Mouse (Mus musculus) liver, embryonic 14.5 days (tissue): ENCODE results near the gene Msl1. TPM values are rescaled to one million over a fixed set of nuclear protein-coding genes. Genes with fewer than 3 reads are reported as not detected.

Experiments used
- ATAC-seq: fragments of 200-750 bp; cut with Nextera tagmentation; 2 replicates; pipeline ENCODE4 v1.8.0; 2017; ENCODE audit warnings: moderate number of reproducible peaks, mild to moderate bottlenecking, moderate library complexity; ENCODE audit not compliant: insufficient read depth
- DNase-seq, 3 experiments: peaks; one replicate each; pipeline ENCODE4 v3.0.0-alpha.2; 2012 to 2013; ENCODE audit warnings: low read depth in 3 of 3, low spot score in 3 of 3
- H3K27ac ChIP-seq: fragments of 300-500 bp; sonication (generic); 2 replicates; pipeline ENCODE4 v1.5.1; 2014; ENCODE audit warnings: moderate library complexity, mild to moderate bottlenecking, control low read depth, inconsistent platforms
- H3K27me3 ChIP-seq: fragments of 300-500 bp; sonication (generic); 2 replicates; pipeline ENCODE4 v1.6.1; 2014; ENCODE audit warnings: mild to moderate bottlenecking, low read length, moderate library complexity; ENCODE audit not compliant: control insufficient read depth, insufficient read depth
- H3K36me3 ChIP-seq: fragments of 300-500 bp; sonication (generic); replicated peaks from 2 replicates; pipeline ENCODE4 v1.6.1; 2014; ENCODE audit warnings: low read depth; ENCODE audit not compliant: control insufficient read depth, insufficient read depth
- H3K4me1 ChIP-seq, 2 experiments: fragments of 200-500 bp in 1 of 2; fragments of 300-500 bp in 1 of 2; sonication (generic) in 1 of 2; replicated peaks; 2 replicates each; pipeline ENCODE4 v1.6.1; 2012 to 2014; ENCODE audit warnings: antibody characterized with exemption in 1 of 2, inconsistent platforms in 1 of 2, low read length in 1 of 2; ENCODE audit not compliant: control insufficient read depth in 2 of 2, insufficient read depth in 2 of 2
- H3K4me2 ChIP-seq: fragments of 300-500 bp; sonication (generic); 2 replicates; pipeline ENCODE4 v1.6.1; 2014; ENCODE audit warnings: low read depth, mild to moderate bottlenecking, control low read depth, moderate library complexity
- H3K4me3 ChIP-seq, 2 experiments: fragments of 200-500 bp in 1 of 2; fragments of 300-500 bp in 1 of 2; sonication (generic) in 1 of 2; 2 replicates each; pipeline ENCODE4 v1.5.1; 2012 to 2014; ENCODE audit warnings: low read depth in 2 of 2, low read length in 2 of 2, mild to moderate bottlenecking in 2 of 2, control low read depth in 1 of 2, inconsistent platforms in 1 of 2, moderate library complexity in 1 of 2; ENCODE audit not compliant: insufficient read depth in 1 of 2
- H3K9ac ChIP-seq: fragments of 300-500 bp; sonication (generic); replicated peaks from 2 replicates; pipeline ENCODE4 v1.6.1; 2014; ENCODE audit warnings: mild to moderate bottlenecking, control low read depth, moderate library complexity
- H3K9me3 ChIP-seq: fragments of 300-500 bp; sonication (generic); 2 replicates; pipeline ENCODE4 v1.6.1; 2016; ENCODE audit warnings: low read length, mixed read lengths; ENCODE audit not compliant: control insufficient read depth
- CTCF ChIP-seq: IDR thresholded peaks from 2 replicates; pipeline ENCODE4 v1.5.1; 2016; ENCODE audit warnings: antibody characterized with exemption, low read depth, control low read depth
- EP300 ChIP-seq: IDR thresholded peaks from 2 replicates; pipeline ENCODE4 v1.6.1; 2016; ENCODE audit warnings: antibody characterized with exemption, low read depth
- WGBS: fragments of 180-500 bp; shearing (Covaris S2); extraction: QIAGEN DNeasy Blood & Tissue Kit; methylation state at CpG from one replicate; pipeline ENCODE4 v1.1.7; 2014; ENCODE audit not compliant: insufficient replicate concordance; 5-methylcytosine and 5-hydroxymethylcytosine counted together
- polyA plus RNA-seq, 2 experiments: library from polyadenylated mRNA; depleted of rRNA in 1 of 2; stranded (reverse) in 1 of 2; unstranded in 1 of 2; fragments of >200 nt; fragmentation: Nextera tagmentation in 1 of 2; extraction: Ambion mirVana in 1 of 2; gene quantifications; 2 replicates each; pipeline versions ENCODE4 v1.2.1 to v1.2.3; 2012 to 2014

Msl1 gene
- polyA plus RNA-seq, 2 experiments = 4.5 to 15.8 TPM

DNA sequence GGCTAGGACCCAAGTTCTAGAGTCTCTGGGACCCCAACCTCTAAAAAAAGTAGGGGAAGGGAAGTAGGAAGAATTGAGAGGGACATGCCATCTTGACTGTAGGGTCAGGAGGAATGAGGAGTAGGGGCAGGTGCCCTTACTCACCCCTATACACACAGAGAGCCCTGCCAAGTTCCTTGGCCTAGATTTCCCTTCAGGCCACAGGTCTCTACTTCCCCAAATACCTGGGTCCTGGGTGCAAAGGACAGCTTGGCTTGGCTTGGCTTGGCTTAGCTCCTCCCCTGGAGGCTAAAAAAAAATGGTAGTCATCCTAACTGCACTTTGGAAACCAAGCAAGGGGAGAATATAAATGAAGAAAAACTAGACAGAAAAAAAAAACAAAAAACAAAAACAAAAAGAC, 30.6 kb upstream of the Msl1 start:
- Histone ChIP-seq H3K36me3 (peaks cover 14% of the 10 kb centered on the region; the same call in 1 of the 2 replicates), H3K4me2 (no peak overlapping the region), H3K27me3 (no peaks in the 10 kb centered on the region), H3K4me3 (no peak overlapping the region), H3K9ac (no peak overlapping the region), H3K4me1 (peaks cover 31% of the 10 kb centered on the region in 2 experiments), H3K27ac (no peak overlapping the region), H3K9me3 (no peaks in the 10 kb centered on the region)
- no peak for DNase-seq
- no peak for ATAC-seq
- TF ChIP-seq EP300 (no peak), CTCF (no peak)

DNA sequence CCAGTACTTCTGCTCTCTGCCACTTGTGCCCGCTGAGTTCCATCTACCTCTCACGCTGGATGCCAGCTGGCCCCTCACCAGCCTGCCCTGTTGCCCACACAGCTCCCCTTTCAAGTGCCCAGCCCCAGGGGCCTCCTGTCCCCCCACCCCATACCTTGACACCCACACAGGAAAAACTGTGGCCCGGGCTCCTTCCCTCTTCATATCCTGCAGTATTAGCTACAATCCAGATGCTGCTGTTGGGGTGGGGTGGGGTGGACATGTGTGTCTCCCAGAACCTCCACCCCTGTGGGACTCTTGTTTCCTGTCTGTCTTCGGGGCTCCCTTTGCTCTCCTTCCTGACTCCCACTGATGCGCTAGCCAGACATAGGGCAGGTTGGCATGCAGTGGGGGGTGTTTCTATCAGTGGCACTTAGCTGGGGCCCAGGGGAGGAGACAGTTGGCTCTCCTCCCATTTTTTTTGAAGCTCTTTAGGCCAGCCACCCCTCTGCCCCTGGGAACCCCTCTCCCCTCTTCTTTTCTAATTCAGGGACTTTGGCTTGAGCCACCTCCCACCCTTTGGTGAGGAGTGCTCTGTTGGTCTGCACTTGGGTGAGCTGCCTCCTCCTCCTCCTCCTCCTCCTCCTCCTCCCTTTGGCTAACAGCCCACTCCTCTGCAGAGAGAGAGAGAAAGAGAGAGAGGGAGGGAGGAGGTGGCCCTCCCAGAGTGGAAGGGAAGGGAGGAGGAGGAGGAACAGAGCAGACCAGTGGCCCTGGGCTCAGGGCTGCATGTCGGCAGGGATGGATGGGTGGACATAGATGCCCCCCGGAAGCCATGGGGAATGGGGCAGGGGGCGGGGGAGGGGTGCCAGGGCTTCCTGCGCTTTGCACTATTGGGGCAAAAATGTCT, 29.7 kb upstream of the Msl1 start:
- ATAC-seq = no peak

DNA sequence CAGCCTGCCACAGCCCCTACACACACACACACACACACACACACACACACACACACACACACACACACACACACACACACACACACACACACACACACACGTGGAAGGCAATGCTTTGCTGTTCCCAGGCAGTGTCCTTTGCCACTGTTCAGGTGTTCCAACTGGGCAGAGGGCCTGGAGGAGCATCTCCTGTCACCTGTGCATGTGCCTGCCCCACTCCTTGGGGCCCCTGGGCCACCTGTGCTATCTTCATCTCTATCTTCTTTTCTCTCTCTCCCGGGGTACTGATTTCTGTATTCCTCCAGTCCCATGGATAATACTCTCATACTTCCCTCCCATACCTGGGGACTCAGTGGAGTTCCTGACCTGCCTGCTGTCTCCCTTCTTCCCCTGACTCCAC, 29.0 kb upstream of the Msl1 start:
- Histone ChIP-seq H3K4me2 (no peak overlapping the region), H3K4me3 (no peak overlapping the region), H3K27ac (no peak overlapping the region), H3K9me3 (no peaks in the 10 kb centered on the region), H3K4me1 (peaks cover 35% of the 10 kb centered on the region in 2 experiments), H3K9ac (no peak overlapping the region), H3K36me3 (peaks cover 12% of the 10 kb centered on the region; the same call in 1 of the 2 replicates), H3K27me3 (no peaks in the 10 kb centered on the region)
- 19% methylated on average over 1 of the region's 2 CpGs for WGBS
- ATAC-seq = no peak
- TF ChIP-seq EP300 (no peak), CTCF (no peak)
- DNase-seq = no peak

More for the DNA sequence above, 29.7 kb upstream of the Msl1 start:
- Histone ChIP-seq H3K4me1 (peaks cover 35% of the 10 kb centered on the region in 2 experiments), H3K9me3 (no peaks in the 10 kb centered on the region), H3K27ac (no peak overlapping the region), H3K4me2 (no peak overlapping the region), H3K27me3 (no peaks in the 10 kb centered on the region), H3K36me3 (peaks cover 13% of the 10 kb centered on the region; the same call in 1 of the 2 replicates), H3K9ac (no peak overlapping the region), H3K4me3 (no peak overlapping the region)
- WGBS = 37% methylated on average over 9 of the region's 9 CpGs
- TF ChIP-seq EP300 = no peak
- DNase-seq = no peak

DNA sequence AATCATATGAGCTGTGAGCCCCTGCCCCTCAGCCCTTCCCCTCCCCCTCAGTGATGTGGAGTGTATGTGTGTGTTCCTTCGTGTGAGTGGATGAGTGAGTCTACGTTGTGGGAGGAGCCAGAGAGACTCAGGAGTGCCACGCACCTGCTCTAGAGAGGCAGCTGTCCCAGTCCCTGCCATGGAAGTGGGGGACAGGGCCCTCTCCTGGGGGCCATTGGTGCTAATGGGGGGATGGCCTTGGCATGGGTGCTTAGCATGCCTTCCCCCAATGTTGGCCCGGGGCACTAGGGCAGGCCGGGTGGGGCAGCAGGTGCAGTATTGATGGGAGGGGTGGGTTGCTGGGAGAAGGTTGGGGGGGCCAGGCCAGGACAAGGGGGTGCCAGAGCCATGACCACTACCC, 28.5 kb upstream of the Msl1 start:
- Histone ChIP-seq H3K27me3 (no peaks in the 10 kb centered on the region), H3K27ac (no peak overlapping the region), H3K4me3 (no peak overlapping the region), H3K4me2 (peak overlapping the region; percentile 80), H3K9ac (no peak overlapping the region), H3K4me1 (peaks cover 35% of the 10 kb centered on the region in 2 experiments), H3K36me3 (peaks cover 10% of the 10 kb centered on the region; the same call in 1 of the 2 replicates), H3K9me3 (no peaks in the 10 kb centered on the region)
- TF ChIP-seq EP300 (no peak), CTCF (no peak)
- ATAC-seq (no peak), DNase-seq (no peak)
- 55% methylated on average over 5 of the region's 5 CpGs for WGBS

DNA sequence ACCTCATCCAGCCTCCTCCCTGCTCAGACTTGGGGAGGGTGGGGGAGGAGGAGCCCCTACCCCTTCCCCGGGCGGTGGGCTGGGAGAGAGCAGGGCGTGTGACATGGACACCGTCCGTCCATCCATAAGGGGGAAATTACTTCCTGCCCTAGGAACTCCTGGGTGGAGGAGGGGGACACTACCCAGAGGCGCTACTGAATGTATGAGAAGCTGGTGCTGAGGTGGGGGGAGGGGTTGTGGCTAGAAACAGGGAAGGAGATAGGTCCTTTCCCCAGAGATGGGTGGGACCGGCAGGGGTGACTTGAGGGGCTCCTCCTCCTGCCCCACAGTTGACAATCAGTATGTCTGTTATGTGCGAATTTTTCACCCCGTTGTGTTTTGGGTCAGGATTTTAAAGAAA, 28.0 kb upstream of the Msl1 start:
- 10% methylated on average over 9 of the region's 9 CpGs for WGBS
- Histone ChIP-seq H3K9ac (no peak overlapping the region; the same call in 1 of the 2 replicates), H3K27me3 (no peaks in the 10 kb centered on the region), H3K4me3 (peak overlapping the region in 1 of 2 experiments; percentile 54; a peak in 2 of 4 replicates), H3K4me2 (peak overlapping the region; percentile 80), H3K36me3 (peaks cover 6% of the 10 kb centered on the region; the same call in 1 of the 2 replicates), H3K27ac (peak overlapping the region; percentile 17; the same call in 1 of the 2 replicates), H3K4me1 (peaks cover 37 to 40% of the 10 kb centered on the region in 2 experiments), H3K9me3 (no peaks in the 10 kb centered on the region)
- peak; percentile 64 for ATAC-seq
- no peak for TF ChIP-seq CTCF
- TF ChIP-seq EP300 = no peak
- peak; percentile 59 to 70 (median 64) for DNase-seq
